ENCODE assay signal across 8 mouse cellular contexts in the genomic region with DNA sequence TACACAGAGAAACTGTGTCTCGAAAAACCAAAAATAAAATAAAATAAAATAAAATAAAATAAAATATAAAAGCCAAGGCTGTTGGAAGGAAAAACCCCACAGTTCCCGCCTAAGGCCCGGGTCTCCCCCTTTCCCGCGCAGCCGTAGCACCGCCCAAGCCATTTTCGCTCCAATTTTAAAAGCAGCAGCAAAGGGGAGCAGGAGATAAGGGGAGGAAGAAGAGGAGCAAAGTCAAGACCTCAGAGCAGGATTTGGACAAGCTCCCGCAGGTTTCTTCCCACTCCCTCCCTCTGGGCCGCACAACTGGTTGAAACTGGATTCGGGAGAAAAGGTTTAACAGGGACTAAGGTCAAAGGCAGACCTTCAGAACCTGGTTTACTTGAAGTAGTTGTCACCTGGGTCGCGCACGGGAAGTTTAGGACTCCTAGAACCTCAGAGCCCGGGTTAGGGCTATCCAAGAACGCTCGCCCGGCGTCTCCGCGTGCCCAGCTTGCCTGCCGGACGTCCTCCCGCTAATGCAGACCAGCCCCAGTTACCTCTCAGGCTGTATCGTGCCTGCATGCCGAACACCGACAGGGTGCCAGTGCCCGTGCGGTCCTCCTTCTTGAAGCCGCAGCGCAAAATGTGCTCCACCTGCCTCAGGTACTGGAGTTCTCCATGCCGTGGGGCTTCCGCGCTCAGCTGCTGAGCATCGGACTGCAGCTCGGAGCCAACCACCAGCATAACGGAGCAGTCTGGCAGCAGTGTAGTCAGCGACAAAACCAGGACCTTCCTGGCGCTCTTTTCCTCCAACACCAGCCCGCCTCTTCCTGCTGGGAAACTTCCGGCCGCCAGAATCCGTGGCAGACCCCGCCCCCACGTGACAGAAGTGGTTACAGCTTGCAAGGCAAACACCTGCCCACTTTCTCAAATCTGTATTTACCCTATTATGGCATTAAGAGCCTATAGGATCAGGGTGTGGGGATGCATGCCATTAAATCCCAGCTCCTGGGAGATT. TPM values are rescaled to one million over a fixed set of nuclear protein-coding genes. Genes with fewer than 3 reads are reported as not detected.
A peak's percentile ranks its signal among the peaks of the same experiment; 100 is the strongest.
DNase-seq lines count a peak whose midpoint lies in the region; ATAC-seq lines count a peak whose summit lies in the region.

Gene Tyms, minus strand, starts transcription at position 793 of the 997 bp plus-strand sequence.

- peak; percentile 70 for DNase-seq in WW6 (ENCODE audit: low read depth, low spot score)
- DNase-seq in cerebellum, postnatal 36 days = peak; percentile 49 to 54
- DNase-seq in gastrocnemius, adult 18-20 months (ENCODE audit: low spot score) = peak; percentile 63
- DNase-seq in left cerebral cortex, adult 18-20 months (ENCODE audit: low spot score in 2 of 2) = peak; percentile 65 to 76
- DNase-seq in right cerebral cortex, adult 2 months (ENCODE audit: low spot score in 2 of 2) = peak; percentile 64 to 71
- DNase-seq in urinary bladder, postnatal 36 days (ENCODE audit: low spot score in 2 of 2) = peak; percentile 67 to 81

- peak within 1 kb of the TSS; percentile 83 for H3K9ac ChIP-seq in hindbrain, embryonic 16.5 days (ENCODE audit: low read depth, low read length)

- no peaks in the 10 kb centered on the region for H3K9me3 ChIP-seq in hindbrain, embryonic 16.5 days (ENCODE audit: control insufficient read depth, low read length)

- peak within 1 kb of the TSS; percentile 75; the same call in 1 of the 2 replicates for H3K27ac ChIP-seq in hindbrain, embryonic 16.5 days (ENCODE audit: low read depth, low read length)
- peak within 1 kb of the TSS; percentile 49 for H3K27ac ChIP-seq in macrophage

- H3K4me1 ChIP-seq in hindbrain, embryonic 16.5 days (ENCODE audit: control insufficient read depth, insufficient read depth, low read depth, low read length) = peaks cover 3% of the 10 kb centered on the region

- H3K4me3 ChIP-seq in hindbrain, embryonic 16.5 days (ENCODE audit: low read length) = peak within 1 kb of the TSS; percentile 84
- peak within 1 kb of the TSS; percentile 77 for H3K4me3 ChIP-seq in macrophage (ENCODE audit: inconsistent target)

- no peaks in the 10 kb centered on the region for H3K36me3 ChIP-seq in hindbrain, embryonic 16.5 days (ENCODE audit: control insufficient read depth, insufficient read depth, low read length)
- H3K36me3 ChIP-seq in macrophage (ENCODE audit: inconsistent target) = no peaks in the 10 kb centered on the region

- H3K79me2 ChIP-seq in macrophage (ENCODE audit: inconsistent target) = peaks cover 17% of the 10 kb centered on the region

- peak within 1 kb of the TSS; percentile 93 for H3K4me2 ChIP-seq in hindbrain, embryonic 16.5 days (ENCODE audit: low read length)

- no peaks in the 10 kb centered on the region for H3K27me3 ChIP-seq in hindbrain, embryonic 16.5 days (replicated peaks; ENCODE audit: control insufficient read depth, insufficient read depth, low read length)

- ATAC-seq in hindbrain, embryonic 16.5 days = peak; percentile 98

- 2% methylated on average over 37 of the region's 45 CpGs for WGBS in hindbrain, embryonic 16.5 days
- 2% methylated on average over 45 of the region's 45 CpGs for WGBS in macrophage (ENCODE audit: missing documents)

RNA-seq across cellular contexts. Expression of gene Tyms, which starts in this region (rescaled TPM):
- total RNA-seq in gastrocnemius, adult 18-20 months (2021) = 1 to 10 TPM in 1 of 2 experiments, under 1 TPM in 1; 0.39 to 2.2 TPM
- 39.4 and 48.8 TPM in 2 replicates for polyA plus RNA-seq in hindbrain, embryonic 16.5 days (2015; fragmentation: Nextera tagmentation; extraction: Ambion mirVana)
- total RNA-seq in left cerebral cortex, adult 18-20 months (2021) = 1 to 10 TPM; 3.6 to 4.1 TPM
- 10 to 100 TPM in 9 of 26 experiments, 1 to 10 TPM in 17; 2.2 to 21.4 (median 7.7) TPM for total RNA-seq in macrophage (2018; cell fraction: chromatin; rRNA removed)
- 1 to 10 TPM; 2.9 to 8.5 (median 4.7) TPM for total RNA-seq in macrophage (2018; cell fraction: cytosol; rRNA removed)
- total RNA-seq in macrophage (2018; cell fraction: nucleus; rRNA removed) = 10 to 100 TPM in 2 of 26 experiments, 1 to 10 TPM in 24; 2.5 to 36.2 (median 5.0) TPM
- polyA plus RNA-seq in macrophage (2018) = 4.2 to 21.7 TPM (median 11.2 TPM) in 3 replicates

Comparison
In these comparisons a context has a peak if more than half of its experiments do, and no peak if none do; other contexts are left out.
1. Peak in every context shown above with its lines: DNase-seq, ATAC-seq, H3K4me3 ChIP-seq and H3K27ac ChIP-seq.